Mouse (Mus musculus): ENCODE results near the gene Fstl5.

Fstl5 gene

DNA sequence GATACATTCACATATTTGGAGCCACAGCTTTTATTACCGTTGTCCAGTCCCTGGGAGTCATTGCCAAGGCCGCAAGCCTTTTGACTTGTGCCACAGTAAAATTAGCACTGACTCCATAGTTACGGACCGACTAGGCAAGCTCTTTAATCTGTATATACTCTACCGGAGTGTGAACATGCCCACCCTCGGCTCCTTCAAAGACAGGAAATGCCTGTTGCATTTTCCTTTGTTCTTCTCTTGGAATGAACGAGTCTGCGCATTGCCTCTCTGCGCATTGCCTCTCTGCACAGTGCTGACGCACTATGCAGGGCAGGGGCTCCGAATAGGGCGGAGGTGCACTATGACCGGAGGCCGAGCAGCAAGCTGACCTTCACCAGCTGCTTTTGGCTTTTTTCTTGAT lies 434.7 kb downstream of the Fstl5 start:
- DNase-seq (ENCODE audit: low read depth), result no peak

DNA sequence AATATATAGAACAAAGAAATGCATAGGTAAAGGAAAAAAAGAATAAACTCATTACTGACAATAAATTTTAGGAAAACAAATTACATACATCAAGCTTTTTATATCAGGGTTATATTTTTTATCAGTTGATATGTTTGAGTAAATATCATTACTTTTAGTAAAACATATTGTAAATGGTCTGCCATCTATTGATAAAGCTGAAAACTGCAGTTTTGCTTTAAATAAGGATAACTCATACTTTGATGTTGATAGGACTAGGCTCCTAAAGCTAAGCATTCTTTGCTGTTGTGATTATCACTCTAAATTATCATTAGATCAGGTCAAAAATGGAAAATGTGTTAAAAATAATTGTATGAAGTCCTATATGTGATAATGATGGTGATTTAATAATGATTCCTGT lies 493.3 kb downstream of the Fstl5 start:
- DNase-seq (ENCODE audit: low read depth), result no peak

DNA sequence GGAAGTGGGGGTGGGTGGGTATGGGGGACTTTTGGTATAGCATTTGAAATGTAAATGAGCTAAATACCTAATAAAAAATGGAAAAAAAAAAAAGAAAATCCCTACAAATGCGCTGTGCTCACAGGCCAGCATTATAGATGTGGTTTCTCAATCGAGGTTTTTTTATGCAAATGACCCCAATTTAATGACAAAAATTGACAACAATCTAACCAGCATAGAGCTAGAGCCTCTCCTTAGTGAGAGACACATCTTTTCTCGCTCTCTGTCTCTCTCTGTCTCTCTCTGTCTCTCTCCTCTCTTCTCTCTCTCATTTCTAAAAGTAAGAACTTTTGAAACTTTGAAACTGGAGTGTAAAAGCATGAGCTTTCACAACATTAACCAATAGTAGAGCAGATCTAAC lies 498.4 kb downstream of the Fstl5 start:
- no peak for DNase-seq (ENCODE audit: low read depth)

DNA sequence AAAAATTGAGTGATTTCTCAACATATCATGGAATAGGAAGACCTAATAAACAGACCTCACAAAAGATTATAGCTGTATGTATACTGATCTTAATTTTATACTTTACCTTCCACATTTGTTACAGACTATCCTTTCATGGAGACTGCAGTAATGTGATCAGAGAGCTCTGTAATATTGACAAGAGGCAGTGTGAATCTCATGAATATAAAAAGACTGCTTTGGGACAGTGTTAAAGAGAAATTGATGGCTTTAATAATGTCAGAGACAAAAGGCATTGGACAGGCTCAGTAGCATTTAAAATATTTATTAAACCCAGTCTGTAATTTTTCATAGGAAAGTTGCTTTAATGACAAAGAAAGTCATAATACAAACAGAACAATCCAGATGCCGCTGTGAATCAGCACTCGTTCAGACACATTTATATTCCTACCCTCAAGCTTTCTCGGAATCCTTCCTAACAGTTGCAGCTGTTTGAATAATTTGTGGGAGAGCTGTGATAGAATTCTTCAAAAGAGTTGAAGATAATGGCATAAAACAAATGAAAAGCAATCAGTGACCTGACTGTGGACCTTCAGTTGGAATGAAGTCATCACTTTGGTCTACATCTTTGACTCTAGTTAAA lies 499.0 kb downstream of the Fstl5 start:
- DNase-seq (ENCODE audit: low read depth), result no peak

DNA sequence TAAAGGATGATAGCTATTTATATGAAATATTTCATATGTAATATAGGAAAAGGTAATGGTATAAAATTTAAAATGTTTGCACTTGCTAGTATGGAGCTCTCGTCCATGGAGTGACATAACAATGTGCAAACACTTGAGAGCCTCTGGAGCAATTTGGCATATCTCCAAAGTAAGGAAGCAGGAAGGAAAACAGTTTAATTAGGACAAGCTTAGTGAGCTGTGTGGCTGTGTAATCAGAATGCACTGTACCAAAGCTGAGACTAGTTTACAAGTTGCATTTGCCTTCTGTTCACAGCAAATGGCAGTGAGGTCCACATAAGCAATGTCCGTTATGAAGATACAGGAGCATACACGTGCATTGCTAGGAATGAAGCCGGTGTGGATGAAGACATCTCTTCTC lies 519.1 kb downstream of the Fstl5 start:
- no peak for DNase-seq (ENCODE audit: low read depth)

DNA sequence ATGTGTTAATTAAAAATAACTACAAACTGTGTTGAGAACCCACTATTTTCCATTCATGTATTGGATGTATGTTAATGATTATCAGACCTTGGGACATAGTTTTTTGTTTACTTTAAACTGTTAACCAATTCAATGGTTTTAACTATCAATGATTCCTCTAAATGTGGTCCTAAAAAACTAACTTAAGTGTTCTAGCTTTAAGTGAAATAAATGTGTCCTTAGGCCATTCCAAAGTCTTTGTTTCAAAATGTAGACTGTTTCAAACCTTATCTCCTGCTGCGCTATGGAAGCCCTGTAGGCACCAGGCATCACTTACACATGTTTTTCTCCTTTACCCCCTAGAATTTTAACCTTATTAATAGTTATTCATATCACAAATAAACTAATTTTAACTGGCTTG lies 546.0 kb downstream of the Fstl5 start:
- DNase-seq (ENCODE audit: low read depth), result no peak

DNA sequence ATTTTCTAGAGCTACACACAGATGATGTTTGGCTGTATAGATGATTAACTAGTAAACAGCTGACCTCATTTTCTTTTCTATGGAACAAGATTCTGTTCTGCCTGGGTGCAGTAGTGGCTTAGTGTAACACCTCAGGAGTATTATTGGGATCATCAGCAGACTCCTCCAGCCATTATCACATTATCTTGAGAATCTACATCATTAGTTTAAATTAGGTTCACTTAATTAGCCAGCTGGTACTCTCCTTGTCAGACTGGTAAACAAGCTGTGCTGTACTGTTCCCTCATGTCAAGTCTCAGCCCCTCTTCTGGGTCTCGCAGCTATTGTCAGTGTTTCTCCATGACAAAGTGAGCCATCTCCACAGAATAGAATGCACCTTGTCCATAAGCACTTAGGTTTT lies 580.2 kb downstream of the Fstl5 start:
- DNase-seq (ENCODE audit: low read depth), result no peak

DNA sequence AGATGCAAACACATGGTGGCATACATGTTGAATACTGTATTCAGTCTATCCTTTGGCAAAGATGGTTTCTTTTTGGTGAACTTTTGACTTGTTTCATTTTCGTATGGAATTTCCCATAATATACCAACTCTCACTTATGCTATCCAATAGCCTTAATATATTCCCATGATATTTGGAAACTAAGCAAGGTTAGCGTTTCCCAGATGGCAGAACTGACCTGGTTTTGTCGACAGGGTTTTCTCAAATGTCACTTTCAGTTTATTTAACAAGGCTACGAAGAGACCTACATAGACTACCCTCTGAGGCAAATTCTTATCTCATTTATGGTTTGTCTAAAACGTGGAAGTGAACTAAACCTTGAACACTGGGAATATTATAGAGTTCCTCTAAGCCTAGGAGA lies 596.8 kb downstream of the Fstl5 start:
- DNase-seq (ENCODE audit: low read depth), result no peak

DNA sequence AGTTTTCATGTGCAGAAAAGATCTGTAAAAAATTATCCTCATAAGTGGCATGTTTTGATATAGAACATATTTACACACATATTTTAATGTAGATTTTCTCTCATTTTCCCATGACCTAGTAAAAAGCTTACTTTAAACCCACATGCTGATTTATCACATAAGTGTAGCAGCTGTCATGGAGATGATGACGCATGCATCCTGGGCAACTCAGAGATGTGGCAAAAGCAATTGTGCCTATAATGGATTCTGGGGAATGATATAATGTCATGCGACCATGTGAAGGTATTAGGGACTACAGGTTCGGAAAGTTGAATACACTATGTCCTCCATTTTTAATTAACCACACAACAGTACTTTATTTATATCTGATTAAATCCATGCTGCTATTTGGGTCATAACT lies 601.9 kb downstream of the Fstl5 start:
- DNase-seq (ENCODE audit: low read depth), result no peak

DNA sequence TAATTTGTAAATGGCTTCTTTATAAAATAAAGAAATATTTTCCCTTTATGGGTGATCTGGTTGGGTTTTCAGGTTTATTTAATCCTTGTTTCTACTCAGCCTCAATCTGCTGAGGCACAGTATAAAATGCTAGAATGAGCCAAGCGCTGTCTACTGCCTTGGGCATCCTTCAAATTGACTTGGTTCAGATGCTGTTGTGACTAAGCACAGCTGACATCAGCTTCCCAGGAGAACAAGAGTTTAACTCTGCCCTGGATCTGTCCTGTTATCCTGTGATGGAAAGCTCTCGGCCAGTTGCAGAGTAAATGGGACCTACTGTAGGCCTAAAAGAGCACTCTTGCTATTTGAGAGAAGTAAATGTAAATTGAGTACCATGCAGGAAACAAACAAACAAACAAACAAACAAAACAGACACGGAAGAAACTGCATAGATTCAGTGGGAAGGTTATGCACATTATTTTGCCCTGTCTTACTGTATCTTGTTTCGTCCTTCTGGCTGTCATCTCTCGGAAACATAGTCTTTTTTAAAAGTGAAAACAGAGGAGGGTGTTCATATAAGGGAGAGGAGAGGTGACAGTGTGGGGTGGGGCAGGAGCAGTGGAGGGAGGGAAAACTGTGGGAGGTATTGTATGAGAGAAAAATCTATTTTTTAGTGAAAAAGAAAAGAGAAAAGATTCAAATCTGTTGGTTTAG lies 605.9 kb downstream of the Fstl5 start:
- no peak for DNase-seq (ENCODE audit: low read depth)

DNA sequence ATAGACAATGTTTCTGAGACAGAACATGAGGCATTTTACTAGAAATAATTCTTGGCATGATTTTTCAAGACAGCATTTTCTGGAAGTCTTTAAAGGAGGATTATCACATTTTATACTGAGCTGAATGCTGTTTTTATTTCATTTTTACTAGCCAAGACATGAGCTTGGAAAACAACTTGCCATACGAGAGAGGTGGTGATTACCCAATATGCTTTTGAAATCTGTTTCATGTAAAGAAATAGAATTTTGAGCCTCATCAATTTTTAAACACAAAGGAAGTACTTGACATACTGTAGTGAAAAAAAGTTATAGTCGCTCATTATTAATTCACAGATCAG lies 606.4 kb downstream of the Fstl5 start:
- DNase-seq (ENCODE audit: low read depth), result no peak

DNA sequence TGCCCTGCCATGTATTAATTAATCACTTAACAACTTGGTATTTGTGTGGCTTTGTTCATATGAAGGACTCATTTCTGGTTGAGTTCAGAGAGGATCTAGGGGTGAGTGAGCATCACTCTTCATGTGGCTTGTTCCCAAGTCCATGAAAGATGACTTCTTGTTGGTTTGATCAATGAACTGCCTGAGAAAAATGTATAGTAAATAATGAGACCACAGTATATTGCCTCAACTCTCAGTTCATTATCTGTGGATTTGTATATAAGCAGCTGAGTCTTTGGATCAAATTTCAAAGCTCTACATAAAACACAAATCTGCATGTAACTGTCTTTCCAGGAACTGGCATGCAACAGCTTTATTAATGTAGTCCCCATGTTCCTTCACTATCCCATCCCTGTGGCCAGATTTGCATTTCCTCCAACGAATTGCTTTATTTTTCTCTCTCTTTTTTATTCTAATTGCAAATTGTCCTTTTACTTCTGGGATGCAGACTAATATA lies 623.1 kb downstream of the Fstl5 start:
- DNase-seq (ENCODE audit: low read depth), result no peak

DNA sequence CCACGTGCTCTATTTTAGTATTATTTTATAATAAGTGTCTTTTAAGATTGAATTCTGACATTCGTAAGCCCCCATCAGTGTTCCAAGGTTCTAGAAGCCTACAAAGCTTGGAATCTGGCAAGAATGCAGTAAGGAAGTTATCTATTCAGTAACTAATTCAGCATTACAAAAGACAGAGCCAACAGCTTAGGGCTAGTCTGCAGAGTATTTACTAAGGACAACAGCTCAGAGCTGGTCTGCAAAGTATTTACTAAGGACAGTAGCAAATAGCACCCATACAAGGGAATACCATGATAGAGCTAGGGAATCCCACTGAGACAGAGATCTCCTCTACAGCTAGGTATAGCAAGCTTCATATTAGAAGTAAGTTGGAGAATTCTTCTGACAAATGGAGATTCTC lies 665.2 kb downstream of the Fstl5 start:
- DNase-seq (ENCODE audit: low read depth), result no peak

All from induced T-regulatory cell, adult 2 months (primary cell).